Mouse (Mus musculus): ENCODE results near the gene Mapk12.

The Mapk12 gene

DNA sequence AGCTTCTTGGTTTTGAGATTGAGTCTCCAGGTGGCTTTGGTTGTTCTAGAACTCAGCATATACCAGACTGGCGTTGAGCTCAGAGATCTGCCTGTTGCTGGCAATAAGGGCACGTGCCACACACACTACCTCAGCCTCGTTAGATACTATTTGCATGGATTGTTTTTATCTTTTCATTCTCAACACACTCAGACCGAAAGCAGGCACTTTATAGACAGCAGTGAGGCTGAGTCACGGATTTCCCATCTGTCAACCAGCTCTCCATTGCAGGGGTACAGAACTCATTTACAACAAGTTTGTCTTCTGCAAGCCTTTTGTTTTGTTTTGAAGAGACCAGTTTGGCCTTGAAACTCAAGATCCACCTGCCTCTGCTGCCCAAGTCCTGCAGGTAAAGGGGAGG is 43.1 kb downstream of the Mapk12 start:
- DNase-seq (ENCODE audit: low spot score in 2 of 2), result no peak

DNA sequence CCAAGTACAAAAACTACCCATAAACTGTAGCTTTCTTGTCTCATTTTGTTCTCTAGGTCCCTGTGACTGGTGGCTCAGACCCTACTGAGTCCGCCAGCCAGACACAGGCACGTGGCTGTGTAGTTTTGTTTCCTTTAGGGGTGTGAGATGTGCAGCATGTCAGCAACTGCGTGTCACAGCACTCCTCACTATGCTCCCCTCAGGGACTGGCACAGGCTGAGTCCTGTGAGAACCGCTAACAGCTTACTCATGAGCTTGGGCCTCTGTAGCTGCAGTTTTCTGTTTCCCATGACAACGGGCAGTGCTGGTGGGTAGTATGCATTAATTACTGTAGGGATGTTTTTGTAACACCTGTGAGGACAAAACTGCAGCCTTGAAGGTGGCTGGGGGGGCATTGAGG is 48.3 kb downstream of the Mapk12 start:
- no peak for DNase-seq (ENCODE audit: low spot score in 2 of 2)

DNA sequence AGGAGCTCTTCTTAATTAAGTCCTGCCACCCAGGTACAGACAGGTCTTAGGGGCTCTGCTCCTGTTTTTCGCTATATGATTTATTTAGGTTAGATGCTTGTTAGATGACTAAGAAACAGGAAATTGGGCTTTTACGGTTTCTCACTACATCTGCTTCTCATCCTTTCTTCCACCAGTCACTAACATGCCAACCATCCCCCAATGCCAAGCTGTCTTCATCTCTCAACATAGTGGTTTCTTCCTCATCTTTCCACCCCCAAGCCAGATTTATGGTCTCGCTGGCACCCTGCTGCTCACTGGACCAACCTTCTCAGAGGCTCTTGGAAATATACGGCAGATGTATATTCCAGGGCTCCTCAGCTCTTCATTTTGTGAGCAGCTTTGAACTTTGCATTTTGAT is 49.8 kb downstream of the Mapk12 start:
- no peak for DNase-seq (ENCODE audit: low spot score in 2 of 2)

DNA sequence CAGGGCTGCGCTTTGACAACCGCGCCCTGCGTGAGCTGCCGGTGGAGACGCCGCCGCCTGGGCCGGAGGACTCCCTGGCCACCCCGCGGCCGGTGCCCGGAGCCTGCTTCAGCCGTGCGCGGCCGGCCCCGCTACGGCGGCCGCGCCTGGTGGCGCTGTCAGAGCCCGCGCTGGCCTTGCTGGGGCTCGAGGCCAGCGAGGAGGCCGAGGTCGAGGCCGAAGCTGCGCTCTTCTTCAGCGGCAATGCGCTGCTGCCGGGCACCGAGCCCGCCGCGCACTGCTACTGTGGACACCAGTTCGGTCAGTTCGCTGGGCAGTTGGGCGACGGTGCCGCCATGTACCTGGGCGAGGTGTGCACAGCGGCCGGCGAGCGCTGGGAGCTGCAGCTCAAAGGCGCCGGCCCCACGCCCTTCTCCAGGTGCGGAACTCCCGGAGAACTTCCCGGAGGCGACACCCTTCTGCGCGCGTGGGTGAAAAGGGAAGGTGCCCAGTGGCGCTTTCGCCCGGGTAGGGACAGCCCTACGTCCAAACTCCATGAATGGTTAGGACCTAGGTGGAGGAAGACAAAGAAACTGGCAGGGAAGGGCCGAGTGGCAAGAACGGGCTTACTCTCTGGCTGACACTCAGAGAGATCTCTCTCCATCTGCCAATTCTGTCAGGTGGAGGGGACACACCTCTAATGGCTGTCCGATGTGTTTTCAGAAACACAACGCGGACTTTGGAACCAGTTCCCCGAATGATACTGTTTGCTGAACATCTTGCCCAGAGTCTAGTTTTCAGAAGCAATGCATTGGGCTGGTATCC is 51.1 kb downstream of the Mapk12 start:
- no peak for DNase-seq (ENCODE audit: low spot score in 2 of 2)

DNA sequence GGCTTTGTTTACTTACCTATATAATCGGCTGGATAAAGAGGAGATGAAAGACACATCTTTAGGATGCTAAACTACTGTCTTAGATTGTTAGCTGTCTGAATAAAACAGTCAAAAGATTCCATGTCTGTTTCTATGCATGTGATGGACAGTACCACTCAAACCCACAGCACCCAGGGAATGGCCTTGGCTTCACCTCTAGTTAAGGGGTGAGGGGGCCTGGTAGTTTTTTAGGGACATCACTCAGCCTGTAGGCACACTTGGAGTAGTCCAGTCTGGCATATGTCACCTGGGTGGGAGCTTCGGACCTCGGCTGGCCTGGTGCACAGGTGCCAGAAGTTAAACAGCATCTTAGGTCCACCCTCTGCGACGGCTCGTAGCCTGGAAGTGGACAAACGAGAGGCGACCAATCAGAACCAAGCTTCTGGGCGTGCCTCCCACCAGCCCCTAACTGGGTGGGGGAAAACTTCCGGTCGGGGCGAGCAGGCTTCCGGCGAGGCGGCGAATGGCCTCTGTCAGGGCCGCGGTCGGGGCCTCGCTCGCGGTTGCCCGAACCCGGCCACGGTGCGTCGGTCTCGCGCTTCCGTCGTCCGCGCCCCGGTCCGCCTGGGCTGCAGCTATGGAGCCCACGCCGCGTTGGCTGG is 51.8 kb downstream of the Mapk12 start, which contains the start of gene Selenoo:
Gene Selenoo, plus strand, starts transcription at position 478 of the 641 bp plus-strand sequence.
- peak; percentile 73 to 79 for DNase-seq (ENCODE audit: low spot score in 2 of 2)

DNA sequence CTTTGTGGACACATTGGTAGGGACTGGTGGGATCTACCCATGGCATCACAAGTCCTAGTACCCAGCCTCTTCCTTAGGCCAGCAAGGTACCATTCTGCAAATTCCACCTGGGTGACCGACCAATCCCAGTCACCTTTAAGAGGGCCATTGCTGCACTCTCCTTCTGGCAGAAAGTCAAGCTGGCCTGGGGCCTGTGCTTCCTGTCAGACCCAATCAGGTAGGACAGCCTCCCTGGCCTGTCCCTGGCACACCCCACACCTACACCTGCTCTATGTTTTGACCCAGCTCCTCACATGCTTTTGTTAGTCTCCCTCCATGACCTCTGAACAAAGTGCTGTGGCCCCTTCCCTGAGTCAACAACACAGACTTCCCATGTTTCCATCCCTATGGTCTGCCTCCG is 55.7 kb downstream of the Mapk12 start:
- DNase-seq (ENCODE audit: low spot score in 2 of 2), result no peak

DNA sequence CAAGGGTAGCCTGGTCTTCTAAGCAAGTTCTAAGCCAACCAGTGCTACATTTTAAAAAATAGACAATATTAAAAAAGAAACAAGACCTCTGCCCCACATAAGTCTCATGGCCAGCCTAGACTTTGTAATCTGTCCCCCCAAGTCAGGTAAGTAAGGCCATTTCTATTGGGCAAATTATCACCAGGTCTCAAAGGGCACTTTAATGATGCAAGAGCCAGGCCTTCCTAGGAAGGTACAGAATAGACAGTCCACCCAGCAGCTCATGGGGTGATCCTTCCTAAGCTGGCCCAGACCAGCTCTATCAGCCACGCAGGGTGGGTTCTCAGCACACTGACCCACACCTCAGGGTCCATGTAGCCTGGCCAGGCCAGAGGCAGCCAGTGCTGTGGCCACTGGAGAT is 56.6 kb downstream of the Mapk12 start:
- DNase-seq (ENCODE audit: low spot score in 2 of 2), result no peak
